Mouse (Mus musculus) liver, adult 2 months (tissue): ENCODE results near the gene Bcl6b.

Experiments used
- CTCF ChIP-seq: fragments of 200-500 bp; IDR thresholded peaks from 2 replicates; pipeline ENCODE4 v1.5.1; 2011; ENCODE audit warnings: low read depth, low read length, control low read depth
- POLR2A ChIP-seq: fragments of 200-500 bp; IDR thresholded peaks from 2 replicates; pipeline ENCODE4 v1.6.1; 2011; ENCODE audit warnings: low read length, control low read depth; ENCODE audit not compliant: insufficient read depth; ENCODE audit errors: extremely low read depth

DNA sequence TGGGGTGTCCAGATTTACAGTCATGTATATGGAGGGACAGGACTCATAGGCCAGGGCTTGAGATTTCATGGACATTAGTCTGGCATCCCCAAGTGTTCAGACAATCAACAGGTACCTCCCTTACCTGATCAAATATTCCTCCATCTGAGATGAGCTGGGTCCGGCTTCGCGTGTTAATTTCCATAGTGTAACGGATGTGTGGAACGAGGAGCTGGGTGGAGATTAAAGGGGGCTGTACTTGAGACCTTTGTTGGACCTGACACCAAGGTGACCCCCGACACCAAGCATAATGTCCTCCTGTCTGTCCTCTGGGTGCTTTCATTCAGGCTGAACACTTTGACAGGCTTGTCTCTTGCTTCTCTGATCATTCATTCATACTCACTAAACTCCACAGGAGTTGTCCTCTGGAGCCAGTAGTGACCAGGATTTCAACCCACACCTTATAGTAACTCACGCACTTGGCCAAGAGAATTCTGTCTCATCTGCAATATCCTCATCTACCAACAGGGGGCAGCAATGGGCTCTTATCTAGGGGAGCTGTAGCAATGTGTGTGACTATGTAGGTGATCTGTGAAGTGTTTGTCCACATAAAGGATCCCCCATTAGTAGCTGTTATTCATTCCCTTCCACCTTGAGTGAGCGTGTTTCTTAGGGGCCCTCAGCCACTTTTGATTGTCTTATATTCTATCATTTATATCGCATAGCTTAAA, 17.7 kb upstream of the Bcl6b start:
- TF ChIP-seq POLR2A (no peak), CTCF (peak; percentile 56)
